Mouse (Mus musculus): ENCODE results near the gene Fam50a.

Gene Fam50a

GRCm38 (mm10) chrX:74312540-74313464 lies at the start of gene Fam50a:
Fam50a (plus strand) TSS chrX:74313033.
- peak; percentile 87 to 93 for DNase-seq

DNA sequence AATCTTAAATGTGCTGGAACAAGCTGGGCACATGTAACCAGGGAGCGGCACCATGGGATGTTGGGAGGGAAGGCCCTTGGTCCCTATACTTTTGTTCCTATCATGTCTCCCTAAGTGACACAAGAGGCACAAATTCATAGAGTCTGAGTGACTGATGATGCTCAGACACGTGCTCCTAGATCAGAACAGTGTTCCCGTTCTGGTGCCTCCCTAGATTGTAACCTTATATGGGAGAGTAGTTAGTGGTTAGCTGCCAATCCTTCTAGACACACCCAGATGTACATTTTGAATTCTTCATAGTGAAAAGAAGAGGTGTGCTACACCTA lies 43.1 kb upstream of the Fam50a start:
- DNase-seq, result no peak

DNA sequence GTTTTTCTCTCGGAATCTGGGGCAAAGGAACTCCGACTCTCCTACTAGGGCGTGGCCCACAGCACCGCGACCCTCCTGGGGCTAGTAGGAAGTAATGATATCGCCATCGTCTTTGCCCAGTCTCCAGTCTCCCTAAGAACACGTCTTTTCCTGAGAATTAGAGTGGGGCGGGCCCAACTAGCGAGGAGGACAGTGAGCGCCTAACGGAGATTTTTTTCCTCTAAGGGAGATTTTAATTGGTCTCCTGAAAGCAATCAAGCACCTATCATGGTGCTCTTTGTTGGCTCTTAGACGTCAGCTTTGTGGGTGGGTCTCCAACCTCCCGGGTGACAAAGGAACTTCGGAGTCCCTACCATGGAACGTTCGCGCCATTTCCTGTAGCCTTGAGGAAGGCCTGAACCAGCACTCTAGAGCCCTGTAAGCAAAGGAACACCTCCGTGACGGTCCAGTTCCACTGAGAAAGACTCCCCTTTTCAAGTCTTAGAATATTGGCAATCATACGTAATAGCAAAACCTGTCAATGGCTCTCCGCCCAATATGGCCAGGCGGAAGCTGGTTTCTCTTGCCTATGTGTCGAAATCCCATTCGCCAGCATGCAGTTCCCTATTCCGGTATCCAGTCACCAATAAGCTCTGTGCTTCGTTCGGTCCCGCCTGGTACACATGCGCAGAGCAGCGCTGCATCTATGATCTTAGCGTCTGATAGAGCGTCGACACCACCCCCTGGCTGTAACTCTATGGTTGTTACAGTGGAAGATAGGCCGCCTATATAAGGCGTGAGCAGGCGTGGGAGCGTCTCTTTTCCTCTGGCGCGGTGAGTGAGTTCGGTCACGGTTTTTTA lies 42.6 kb upstream of the Fam50a start, which contains the start of gene Rpl10:
Gene Rpl10 (plus strand): TSS at position 751 of the 840 bp plus-strand sequence.
- DNase-seq, result peak; percentile 86 to 92

DNA sequence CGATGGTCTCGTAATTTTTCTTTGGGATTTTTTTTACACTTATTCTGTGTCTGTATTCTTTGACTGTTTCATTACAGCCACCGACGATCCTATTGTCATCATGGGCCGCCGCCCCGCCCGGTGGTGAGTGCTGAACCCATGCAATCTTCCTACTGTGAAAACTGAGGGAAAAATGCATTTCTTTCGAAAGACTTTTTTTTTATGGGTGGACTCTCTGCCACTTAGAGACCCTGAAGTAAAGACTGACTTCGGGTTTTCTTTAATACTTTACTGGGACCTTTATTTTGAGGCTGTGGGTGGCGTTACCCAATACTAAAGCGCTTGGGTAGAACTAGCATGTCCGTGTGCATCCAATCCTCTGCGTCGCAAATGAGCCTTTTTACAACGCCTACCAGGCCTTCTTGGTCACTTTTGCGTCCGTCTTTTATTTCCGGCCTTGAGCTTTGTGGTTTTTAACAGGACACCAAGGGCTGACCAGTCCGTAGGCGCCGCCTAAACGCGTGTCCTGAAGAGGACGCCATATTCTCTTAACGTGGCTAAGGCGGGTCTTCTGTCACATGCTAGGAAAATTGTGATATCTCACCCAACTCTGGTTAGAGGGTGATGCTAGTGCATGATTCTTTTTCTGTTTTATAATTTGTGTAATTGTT lies 41.8 kb upstream of the Fam50a start:
- DNase-seq, result peak; percentile 21 to 27

DNA sequence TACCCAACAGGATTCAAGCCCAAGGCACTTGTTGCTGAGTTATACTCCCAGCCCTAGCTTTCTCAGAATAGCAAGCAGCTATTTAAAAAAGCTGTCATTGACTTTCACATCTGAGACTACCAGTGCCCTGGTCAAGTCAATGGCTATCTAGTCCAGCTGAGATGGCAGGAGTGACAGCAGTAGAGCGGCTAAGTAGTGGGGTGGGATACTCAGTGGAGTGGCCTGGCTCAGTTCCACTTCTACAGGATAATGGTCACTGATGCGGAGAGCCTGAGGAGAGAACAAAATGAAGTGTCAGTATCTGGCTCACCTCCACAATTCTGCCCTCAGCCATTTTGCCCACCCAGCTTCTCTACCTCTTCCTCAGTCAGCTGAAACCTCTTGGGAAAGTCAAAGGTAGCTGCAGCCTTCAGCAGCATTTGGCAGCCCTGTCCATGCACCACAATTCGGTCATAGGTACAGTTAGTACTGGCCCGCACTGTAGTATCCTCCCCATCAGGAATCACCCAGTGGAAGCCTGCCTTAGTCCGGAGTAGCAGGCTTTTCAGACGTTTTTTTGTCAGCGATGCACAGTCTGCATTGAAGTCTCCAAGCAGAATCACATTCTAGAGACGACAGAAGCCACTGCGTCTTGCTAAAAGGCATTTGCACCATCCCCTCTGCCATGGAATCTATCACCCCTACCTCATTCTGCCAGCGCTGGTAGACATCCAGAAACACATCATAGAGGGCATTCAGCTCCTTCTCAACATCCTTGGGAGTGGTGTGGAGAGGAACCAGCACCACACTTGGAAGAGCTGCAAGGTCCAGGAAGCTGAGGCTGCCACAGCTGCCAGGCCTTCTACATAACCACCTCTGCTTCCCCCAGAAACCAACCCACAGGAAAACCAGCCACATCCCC lies 39.2 kb upstream of the Fam50a start:
- no peak for DNase-seq

DNA sequence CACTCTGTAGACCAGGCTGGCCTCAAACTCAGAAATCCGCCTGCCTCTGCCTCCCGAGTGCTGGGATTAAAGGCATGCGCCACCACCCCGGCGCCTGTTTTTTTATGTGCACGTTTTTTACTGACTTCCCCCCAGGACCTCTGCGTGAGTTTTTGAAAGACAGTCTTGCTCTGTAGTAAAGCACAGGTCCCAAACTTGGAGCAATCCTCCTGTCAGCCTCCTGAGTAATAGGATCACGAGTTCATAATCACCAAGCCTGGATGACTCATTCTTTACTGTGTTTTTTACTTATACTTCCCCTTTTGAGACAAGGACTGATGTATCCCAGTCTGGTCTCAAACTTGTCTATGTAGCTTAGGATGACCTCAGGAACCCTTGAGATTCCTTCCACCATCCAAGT lies 34.9 kb upstream of the Fam50a start:
- DNase-seq, result no peak

- no peak for DNase-seq
Measured at GRCm38 (mm10) chrX:74281041-74281731, 31.6 kb upstream of the Fam50a start.

GRCm38 (mm10) chrX:74281732-74282394 lies 31.0 kb upstream of the Fam50a start, which contains the start of the genes Taz and Dnase1l1:
Taz (plus strand) TSS chrX:74281912.
Dnase1l1 (minus strand) TSS chrX:74282337.
- DNase-seq, result peak; percentile 67 to 80

GRCm38 (mm10) chrX:74282395-74283091 lies 30.3 kb upstream of the Fam50a start:
- peak; percentile 84 to 87 for DNase-seq

DNA sequence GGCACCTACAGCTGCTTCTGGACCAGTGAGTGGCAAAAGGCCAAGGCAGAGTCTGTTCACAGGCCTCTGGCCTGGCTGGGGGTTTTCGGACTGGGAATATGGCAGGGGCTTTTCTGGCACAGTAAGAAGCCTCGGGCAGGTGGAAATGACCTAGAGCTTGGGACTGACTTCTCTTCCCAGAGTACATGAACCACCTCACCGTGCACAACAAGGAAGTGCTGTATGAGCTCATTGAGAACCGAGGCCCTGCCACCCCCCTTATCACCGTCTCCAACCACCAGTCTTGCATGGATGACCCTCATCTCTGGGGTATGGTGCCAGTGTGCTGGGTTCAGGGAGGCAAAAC lies 29.8 kb upstream of the Fam50a start:
- DNase-seq, result no peak

DNA sequence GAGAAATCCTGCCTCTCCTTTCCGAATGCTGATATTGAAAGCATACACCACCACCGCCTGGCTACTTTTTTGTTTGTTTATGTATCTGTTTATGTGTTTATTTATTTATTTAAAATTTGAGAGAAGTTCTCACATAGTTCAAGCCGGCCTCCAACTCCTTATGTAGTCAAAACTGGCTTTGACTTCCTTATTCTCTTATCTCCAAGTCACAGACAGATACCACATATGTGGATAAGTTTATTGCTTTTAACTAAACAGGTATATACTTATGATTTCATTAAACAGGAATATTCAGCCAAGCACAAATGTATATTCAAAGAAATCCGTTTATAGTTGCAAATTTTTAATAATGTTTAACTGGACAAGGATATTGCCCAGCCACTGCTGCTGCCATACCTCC lies 19.4 kb upstream of the Fam50a start:
- DNase-seq, result no peak

GRCm38 (mm10) chrX:74296538-74297448 lies 16.0 kb upstream of the Fam50a start, which contains the start of gene Atp6ap1:
Atp6ap1 (plus strand) TSS chrX:74297097.
- peak; percentile 92 to 96 for DNase-seq

- DNase-seq, result no peak
Measured at GRCm38 (mm10) chrX:74298348-74298747, 14.5 kb upstream of the Fam50a start.

DNA sequence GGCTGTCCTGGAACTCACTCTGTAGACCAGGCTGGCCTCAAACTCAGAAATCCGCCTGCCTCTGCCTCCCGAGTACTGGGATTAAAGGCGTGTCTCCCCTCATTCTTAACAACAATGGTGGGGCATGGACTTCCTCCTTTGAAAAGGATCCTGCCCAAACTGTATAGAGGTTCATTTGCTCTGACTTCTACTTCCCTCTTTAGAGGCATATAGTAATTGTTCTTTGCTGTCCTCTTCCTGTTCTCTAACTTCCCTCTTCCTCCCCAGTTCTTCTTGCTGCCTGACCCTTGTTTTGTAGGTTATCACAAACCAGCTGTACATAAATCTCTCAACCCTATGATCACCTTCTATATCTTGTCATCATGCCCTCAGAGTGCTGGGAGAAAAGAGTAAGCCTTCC lies 13.1 kb upstream of the Fam50a start:
- no peak for DNase-seq

DNA sequence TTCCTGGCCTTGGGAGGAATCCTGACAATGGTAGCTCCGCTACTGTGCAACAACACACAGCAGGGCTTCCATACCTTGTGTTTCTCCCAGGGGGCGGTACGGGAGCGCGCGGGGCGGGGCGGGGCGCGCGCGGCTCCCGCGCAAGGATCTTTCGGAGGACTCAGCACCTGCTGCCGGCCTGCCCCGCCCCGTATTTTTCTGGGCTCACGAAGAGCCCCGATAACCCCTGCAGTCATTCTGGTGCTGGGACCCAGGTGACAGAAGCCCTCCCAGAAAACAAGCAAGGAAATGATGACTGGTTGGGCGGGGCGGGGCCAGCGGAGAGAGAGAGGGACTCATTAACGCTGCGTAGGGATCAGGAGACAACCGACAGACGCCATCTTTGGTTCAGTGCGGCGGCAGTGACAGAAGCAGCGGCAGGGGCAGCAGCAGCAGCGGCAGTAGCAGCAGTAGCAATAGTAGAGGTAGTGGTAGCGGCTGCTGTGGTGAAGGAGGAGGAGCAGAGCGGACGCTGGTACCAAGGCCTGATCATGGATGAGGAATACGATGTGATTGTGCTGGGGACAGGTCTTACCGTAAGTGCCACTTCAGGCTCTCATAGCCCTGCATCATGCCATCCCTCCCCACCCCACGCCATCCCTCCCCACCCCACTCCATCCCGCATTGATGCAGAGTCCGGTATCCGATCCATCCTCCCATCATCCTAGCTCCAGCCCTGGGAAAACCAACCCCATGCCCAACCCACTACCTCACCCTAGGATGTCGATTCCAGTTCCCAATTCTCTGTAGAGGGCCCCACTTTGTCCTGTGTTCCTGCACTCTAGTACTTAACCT lies 7.7 kb upstream of the Fam50a start, which contains the start of gene Gdi1:
Gene Gdi1 (plus strand): TSS at position 132 of the 834 bp plus-strand sequence.
- DNase-seq, result peak; percentile 59 to 77

- peak; percentile 61 to 74 for DNase-seq
Measured at GRCm38 (mm10) chrX:74328725-74329161, 15.9 kb downstream of the Fam50a start, which contains the start of gene Plxna3. Plxna3 (plus strand) TSS chrX:74329066.

GRCm38 (mm10) chrX:74329215-74329671 lies 16.4 kb downstream of the Fam50a start:
- DNase-seq, result no peak

Data from cerebellum, adult 18-20 months (tissue).